Mouse (Mus musculus): Measurements from ENCODE around the gene Zfp575. TPM values are rescaled to one million over a fixed set of nuclear protein-coding genes. Genes with fewer than 3 reads are reported as not detected.

Gene Zfp575
- polyA plus RNA-seq, 1 experiment from 2014 or later: 2.5 TPM

Other genes starting within 250 kb of the Zfp575 start
- gene Lypd5, start 238.4 kb downstream of the Zfp575 start, polyA plus RNA-seq (2014; fragmentation: Nextera tagmentation; extraction: Ambion mirVana): not detected in 2 replicates
- 3.5 and 4.1 TPM in 2 replicates for gene Kcnn4, start 217.4 kb downstream of the Zfp575 start, polyA plus RNA-seq (2014; fragmentation: Nextera tagmentation; extraction: Ambion mirVana)
- gene Smg9, start 188.0 kb downstream of the Zfp575 start, polyA plus RNA-seq (2014; fragmentation: Nextera tagmentation; extraction: Ambion mirVana): 29.6 and 29.8 TPM in 2 replicates
- not detected in 2 replicates for gene Irgc1, start 135.3 kb downstream of the Zfp575 start, polyA plus RNA-seq (2014; fragmentation: Nextera tagmentation; extraction: Ambion mirVana)
- gene Plaur, start 125.2 kb downstream of the Zfp575 start, polyA plus RNA-seq (2014; fragmentation: Nextera tagmentation; extraction: Ambion mirVana): 1.1 and 1.2 TPM in 2 replicates
- 7.1 and 8.9 TPM in 2 replicates for gene Cadm4, start 105.6 kb downstream of the Zfp575 start, polyA plus RNA-seq (2014; fragmentation: Nextera tagmentation; extraction: Ambion mirVana)
- 109 and 114 TPM in 2 replicates for gene Zfp428, start 80.6 kb downstream of the Zfp575 start, polyA plus RNA-seq (2014; fragmentation: Nextera tagmentation; extraction: Ambion mirVana)
- 0.96 and 1.3 TPM in 2 replicates for gene AC161166.1, start 75.2 kb downstream of the Zfp575 start, polyA plus RNA-seq (2014; fragmentation: Nextera tagmentation; extraction: Ambion mirVana)
- 16.1 and 16.4 TPM in 2 replicates for gene Irgq, start 57.0 kb downstream of the Zfp575 start, polyA plus RNA-seq (2014; fragmentation: Nextera tagmentation; extraction: Ambion mirVana)
- not detected in 2 replicates for gene Pinlyp, start 41.5 kb downstream of the Zfp575 start, polyA plus RNA-seq (2014; fragmentation: Nextera tagmentation; extraction: Ambion mirVana)
- gene Xrcc1, start 41.4 kb downstream of the Zfp575 start, polyA plus RNA-seq (2014; fragmentation: Nextera tagmentation; extraction: Ambion mirVana): 140 and 150 TPM in 2 replicates
- 17.9 and 21.4 TPM in 2 replicates for gene Ethe1, start 98 bp downstream of the Zfp575 start, polyA plus RNA-seq (2014; fragmentation: Nextera tagmentation; extraction: Ambion mirVana)
- not detected in 2 replicates for gene Phldb3, start 23.1 kb upstream of the Zfp575 start, polyA plus RNA-seq (2014; fragmentation: Nextera tagmentation; extraction: Ambion mirVana)
- gene Lypd3, start 48.9 kb upstream of the Zfp575 start, polyA plus RNA-seq (2014; fragmentation: Nextera tagmentation; extraction: Ambion mirVana): 0.69 and 0.73 TPM in 2 replicates
- gene Tex101, start 89.0 kb upstream of the Zfp575 start, polyA plus RNA-seq (2014; fragmentation: Nextera tagmentation; extraction: Ambion mirVana): not detected in 2 replicates
- not detected in 2 replicates for gene BC049730, start 121.6 kb upstream of the Zfp575 start, polyA plus RNA-seq (2014; fragmentation: Nextera tagmentation; extraction: Ambion mirVana)
- gene Gm4763, start 139.3 kb upstream of the Zfp575 start, polyA plus RNA-seq (2014; fragmentation: Nextera tagmentation; extraction: Ambion mirVana): not detected in 2 replicates
- not detected in 2 replicates for gene Cd177, start 172.7 kb upstream of the Zfp575 start, polyA plus RNA-seq (2014; fragmentation: Nextera tagmentation; extraction: Ambion mirVana)
- not detected in 2 replicates for gene Ceacam10, start 189.6 kb upstream of the Zfp575 start, polyA plus RNA-seq (2014; fragmentation: Nextera tagmentation; extraction: Ambion mirVana)

All from forebrain, embryonic 11.5 days (tissue).